Mouse (Mus musculus) C2C12 (cell line): Measurements from ENCODE around the gene Dek. TPM values are rescaled to one million over a fixed set of nuclear protein-coding genes. Genes with fewer than 3 reads are reported as not detected.

ENCODE experiments used
- H3K27me3 ChIP-seq: one replicate; pipeline ENCODE4 v1.6.1; 2011; ENCODE audit not compliant: control insufficient read depth, insufficient read depth, insufficient read length
- H3K36me3 ChIP-seq: one replicate; pipeline ENCODE4 v1.6.1; 2011; ENCODE audit not compliant: control insufficient read depth, insufficient read depth
- H3K4me3 ChIP-seq: one replicate; pipeline ENCODE4 v1.5.1; 2011; ENCODE audit warnings: mild to moderate bottlenecking, control low read depth; ENCODE audit not compliant: poor library complexity, insufficient read depth, severe bottlenecking
- H3K79me2 ChIP-seq: one replicate; pipeline ENCODE4 v1.6.1; 2011; ENCODE audit not compliant: control insufficient read depth, insufficient read depth
- H3K79me3 ChIP-seq: one replicate; pipeline ENCODE4 v1.6.1; 2011; ENCODE audit warnings: low read depth, control low read depth
- H3ac ChIP-seq: one replicate; pipeline ENCODE3; 2011; ENCODE audit warnings: low read depth; ENCODE audit not compliant: control insufficient read depth, insufficient read length
- CEBPB ChIP-seq: IDR thresholded peaks from one replicate; pipeline ENCODE4 v1.6.1; 2011; ENCODE audit warnings: low read depth, mild to moderate bottlenecking, control low read depth, moderate library complexity
- CTCF ChIP-seq: IDR thresholded peaks from one replicate; pipeline ENCODE4 v1.5.1; 2011; ENCODE audit not compliant: control insufficient read depth, insufficient read depth, insufficient read length
- FOSL1 ChIP-seq: IDR thresholded peaks from one replicate; pipeline ENCODE4 v1.8.0; 2011; ENCODE audit warnings: mild to moderate bottlenecking, low read length; ENCODE audit not compliant: poor library complexity, insufficient read depth, severe bottlenecking
- MAX ChIP-seq: IDR thresholded peaks from one replicate; pipeline ENCODE4 v1.6.1; 2011; ENCODE audit warnings: mild to moderate bottlenecking, control low read depth
- MYOD1 ChIP-seq: IDR thresholded peaks from one replicate; pipeline ENCODE4 v1.6.1; 2011; ENCODE audit warnings: low read depth; ENCODE audit not compliant: control insufficient read depth, insufficient read length
- MYOG ChIP-seq: IDR thresholded peaks from one replicate; pipeline ENCODE4 v1.6.1; 2011; ENCODE audit not compliant: control insufficient read depth, insufficient read length; ENCODE audit errors: extremely low read depth
- USF1 ChIP-seq: IDR thresholded peaks from one replicate; pipeline ENCODE4 v1.6.1; 2011; ENCODE audit warnings: low read depth, mild to moderate bottlenecking, control low read depth, moderate library complexity
- polyA plus RNA-seq: library from polyadenylated mRNA; unstranded; fragments of >200 nt; fragmentation: generic; extraction: Trizol; gene quantifications from one replicate; pipeline ENCODE4 v1.2.1, GENCODE M21; 2012; ENCODE audit warnings: missing spikeins

Gene Dek
- polyA plus RNA-seq, 1 experiment, result 34.9 TPM

DNA sequence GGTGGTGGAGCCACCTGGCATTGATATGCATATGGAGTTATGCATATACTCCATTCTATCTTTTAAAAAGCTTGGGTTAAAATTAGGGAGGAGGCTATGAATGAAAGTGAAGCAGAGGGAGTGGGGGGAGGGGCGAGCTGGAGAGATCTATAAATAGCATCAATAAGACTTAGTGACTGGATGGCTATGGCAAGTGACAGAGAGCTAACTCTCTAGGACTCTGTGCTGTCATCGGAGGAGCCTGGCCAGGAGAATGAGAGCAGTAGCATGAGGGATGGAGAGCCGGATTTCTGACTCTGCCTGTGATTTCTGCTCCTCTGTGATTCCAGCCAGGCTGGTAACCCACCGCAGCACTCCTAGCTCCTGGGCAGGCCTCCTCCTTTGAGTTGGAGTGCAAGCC is 23.1 kb upstream of the Dek start:
- Histone ChIP-seq H3K79me2 (no peaks in the 10 kb centered on the region), H3ac (no peak overlapping the region), H3K27me3 (no peaks in the 10 kb centered on the region), H3K79me3 (no peaks in the 10 kb centered on the region), H3K36me3 (no peaks in the 10 kb centered on the region), H3K4me3 (no peak overlapping the region)
- TF ChIP-seq CTCF (no peak), MAX (no peak), MYOD1 (no peak), USF1 (no peak), MYOG (no peak), CEBPB (no peak), FOSL1 (no peak)

DNA sequence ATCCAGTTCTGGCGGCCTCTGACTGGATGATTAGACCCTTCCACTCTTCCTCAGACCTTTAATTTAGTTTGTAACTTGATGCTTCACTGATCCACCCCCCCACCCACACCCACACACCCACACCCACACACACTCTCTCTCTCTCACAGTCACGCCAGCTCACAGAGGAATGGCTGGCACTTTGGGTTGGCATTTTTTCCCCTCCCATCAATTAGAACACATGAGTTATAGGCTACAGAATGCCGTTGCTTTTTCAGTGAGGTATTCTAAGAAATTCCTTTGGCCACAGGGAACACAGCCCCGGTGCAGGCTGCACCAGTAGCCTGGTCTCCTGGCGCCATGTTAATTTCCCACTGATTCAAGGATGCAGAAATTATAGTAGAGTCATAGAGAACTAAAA is 19.6 kb upstream of the Dek start:
- Histone ChIP-seq H3K79me3 (no peaks in the 10 kb centered on the region), H3K79me2 (no peaks in the 10 kb centered on the region), H3K4me3 (no peak overlapping the region), H3K27me3 (no peaks in the 10 kb centered on the region), H3ac (no peak overlapping the region), H3K36me3 (no peaks in the 10 kb centered on the region)
- no peak for TF ChIP-seq MYOG
- no peak for TF ChIP-seq USF1
- TF ChIP-seq CEBPB, result no peak
- TF ChIP-seq CTCF, result no peak
- TF ChIP-seq MAX, result no peak
- no peak for TF ChIP-seq MYOD1
- TF ChIP-seq FOSL1, result no peak

DNA sequence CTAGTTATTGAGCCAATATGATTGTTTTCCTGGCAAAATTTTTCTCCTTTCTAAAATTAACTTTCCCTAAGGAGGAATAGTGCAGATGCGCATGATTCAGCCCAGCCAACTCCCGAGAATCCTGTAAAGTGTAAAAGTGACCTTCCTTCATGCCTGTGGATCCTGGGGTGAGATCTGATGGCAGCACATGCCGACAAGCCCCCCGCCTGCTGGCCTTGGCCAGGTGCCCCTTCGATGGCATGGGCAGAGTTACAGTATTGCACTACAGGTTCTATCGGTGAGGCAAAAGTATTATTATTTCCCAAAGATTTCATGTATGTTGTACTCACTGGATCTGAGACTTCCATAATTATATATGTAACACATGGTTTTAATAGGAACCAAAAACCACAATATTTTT is 19.0 kb upstream of the Dek start:
- H3K36me3 ChIP-seq, result no peaks in the 10 kb centered on the region
- no peak overlapping the region for H3K4me3 ChIP-seq
- no peak for TF ChIP-seq USF1
- no peaks in the 10 kb centered on the region for H3K79me2 ChIP-seq
- no peak overlapping the region for H3ac ChIP-seq
- H3K79me3 ChIP-seq, result no peaks in the 10 kb centered on the region
- no peaks in the 10 kb centered on the region for H3K27me3 ChIP-seq

DNA sequence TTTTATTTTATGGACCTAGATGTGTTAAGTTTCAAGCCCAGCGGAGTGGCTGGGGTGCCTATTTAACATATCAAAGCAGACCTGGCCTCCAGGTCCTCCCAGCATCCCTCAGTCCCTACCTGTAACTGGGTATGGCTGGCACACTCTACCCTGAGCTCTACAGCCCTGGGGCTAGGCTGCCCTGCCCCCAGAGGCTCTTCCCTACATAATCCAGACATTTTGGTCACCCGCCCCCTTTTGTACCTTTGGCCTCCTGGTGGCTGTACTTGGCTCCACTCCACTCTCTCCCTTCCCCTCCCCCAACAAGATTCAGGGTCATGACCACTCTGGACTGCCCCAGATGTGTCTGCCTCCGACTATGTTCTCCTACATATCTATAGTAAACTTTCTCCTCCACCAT is 18.4 kb upstream of the Dek start:
- TF ChIP-seq MYOD1 (no peak), USF1 (no peak), MYOG (no peak), MAX (no peak), FOSL1 (no peak), CEBPB (no peak), CTCF (no peak)
- Histone ChIP-seq H3K36me3 (no peaks in the 10 kb centered on the region), H3K27me3 (no peaks in the 10 kb centered on the region), H3ac (no peak overlapping the region), H3K79me3 (no peaks in the 10 kb centered on the region), H3K4me3 (no peak overlapping the region), H3K79me2 (no peaks in the 10 kb centered on the region)

DNA sequence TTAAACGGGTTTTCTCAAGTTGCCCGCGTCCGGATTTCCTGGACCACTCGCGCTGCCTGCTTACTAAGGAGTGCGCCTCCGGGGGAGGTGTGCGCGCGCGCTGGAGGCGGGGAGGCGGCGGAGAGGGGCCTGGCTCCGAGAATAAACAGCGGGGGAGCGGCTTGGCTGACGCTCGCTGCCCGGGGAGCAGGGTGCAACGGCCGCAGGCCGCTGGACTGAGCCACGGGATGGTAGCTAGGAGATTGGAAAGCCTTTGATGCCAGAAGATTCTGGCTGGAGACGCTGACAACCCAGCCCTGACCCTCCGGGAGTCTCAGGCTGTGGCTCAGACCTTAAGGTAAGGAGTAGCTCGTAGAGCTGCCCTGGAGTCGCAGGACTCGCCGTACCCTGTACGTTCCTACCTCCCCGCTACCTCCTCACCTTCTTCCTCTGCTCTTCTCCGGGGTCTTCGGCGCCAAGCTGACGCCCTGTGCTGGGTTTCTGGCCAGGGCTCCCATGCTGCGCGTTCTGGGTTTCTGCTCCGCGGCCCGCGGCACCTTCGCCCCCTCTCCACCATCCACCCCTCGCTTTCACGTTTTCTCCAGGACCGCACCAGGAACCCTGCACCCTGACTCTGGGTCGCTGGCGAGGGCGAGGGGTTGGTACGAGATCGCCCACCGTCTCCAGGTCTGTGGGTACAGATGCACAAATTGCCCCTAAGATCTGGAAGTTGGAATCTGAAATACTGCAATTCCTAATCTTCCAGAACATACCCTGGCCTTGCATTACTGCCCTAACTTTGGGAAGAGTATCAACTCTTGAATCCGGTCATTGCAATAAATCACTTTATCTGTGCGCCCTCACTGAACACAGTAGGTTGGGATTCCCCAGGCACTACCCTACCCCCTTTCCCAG is 16.8 kb upstream of the Dek start, which contains the start of gene Rnf144b:
Gene Rnf144b (plus strand): TSS at position 120 of the 894 bp plus-strand sequence.
- Histone ChIP-seq H3K27me3 (no peaks in the 10 kb centered on the region), H3K4me3 (no peak within 1 kb of the TSS), H3K79me3 (no peaks in the 10 kb centered on the region), H3ac (peak within 1 kb of the TSS; percentile 24), H3K36me3 (no peaks in the 10 kb centered on the region), H3K79me2 (no peaks in the 10 kb centered on the region)
- TF ChIP-seq CTCF, result no peak
- TF ChIP-seq MYOG, result no peak
- TF ChIP-seq MAX, result no peak
- TF ChIP-seq FOSL1, result no peak
- no peak for TF ChIP-seq USF1
- no peak for TF ChIP-seq CEBPB
- no peak for TF ChIP-seq MYOD1

DNA sequence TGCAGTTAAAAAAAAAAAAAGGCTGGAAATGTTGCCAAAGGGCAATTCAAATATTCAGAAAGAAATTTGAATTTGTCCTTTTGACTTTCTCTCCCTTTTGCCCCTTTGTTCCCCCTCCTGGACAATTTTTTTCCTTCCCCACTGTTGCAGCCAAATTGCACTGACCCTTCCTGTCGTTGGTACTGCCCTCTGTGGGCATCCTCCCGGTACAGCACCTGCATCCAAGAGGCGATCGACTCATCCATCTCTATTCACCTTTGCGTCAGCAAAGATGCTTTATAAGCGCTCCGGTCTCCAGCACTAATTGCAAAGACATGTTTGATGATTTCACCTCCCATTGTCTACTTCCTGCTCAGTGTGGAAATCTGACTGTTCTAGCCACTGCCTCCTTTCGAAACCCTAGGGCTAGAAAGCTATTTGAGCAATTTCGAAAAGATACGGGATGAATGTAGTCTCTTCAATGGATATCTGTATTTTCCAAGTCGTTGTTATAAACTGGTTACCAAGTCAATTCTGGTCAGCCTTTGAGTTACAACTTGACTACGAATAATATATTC is 15.4 kb upstream of the Dek start:
- H3K36me3 ChIP-seq, result no peaks in the 10 kb centered on the region
- H3K79me2 ChIP-seq, result no peaks in the 10 kb centered on the region
- H3K27me3 ChIP-seq, result no peaks in the 10 kb centered on the region
- TF ChIP-seq MYOG (no peak), MYOD1 (no peak), CEBPB (no peak), USF1 (no peak)
- H3K4me3 ChIP-seq, result no peak overlapping the region
- no peak overlapping the region for H3ac ChIP-seq
- H3K79me3 ChIP-seq, result no peaks in the 10 kb centered on the region
